7 mouse cellular contexts compared by ENCODE assay signal in genomic region chr15:31602426-31602825, GRCm38 (mm10). TPM values are rescaled to one million over a fixed set of nuclear protein-coding genes. Genes with fewer than 3 reads are reported as not detected.
DNase-seq lines count a peak whose midpoint lies in the region; ATAC-seq and TF ChIP-seq lines count a peak whose summit lies in the region.

No protein-coding gene starts in this region.

- peak overlapping the region; percentile 94 for H3K9ac ChIP-seq in ES-E14 (ENCODE audit: insufficient read depth, low read depth, low read length, poor library complexity, severe bottlenecking)
- peak overlapping the region; percentile 85 for H3K9ac ChIP-seq in hindbrain, embryonic 11.5 days (ENCODE audit: low read depth, low read length)

- H3K4me3 ChIP-seq in ES-E14 (ENCODE audit: insufficient read depth in 1 of 2, low read depth in 1 of 2, low read length in 2 of 2, poor library complexity in 1 of 2, severe bottlenecking in 1 of 2) = peak overlapping the region; percentile 60 to 100
- H3K4me3 ChIP-seq in hindbrain, embryonic 11.5 days (ENCODE audit: low read depth, low read length) = peak overlapping the region; percentile 95

- WGBS in hindbrain, embryonic 11.5 days = 14% methylated on average over 15 of the region's 15 CpGs

- peak; percentile 74 for ATAC-seq in hindbrain, embryonic 11.5 days (ENCODE audit: low FRiP score)

- no peaks in the 10 kb centered on the region for H3K9me3 ChIP-seq in ES-E14 (ENCODE audit: control insufficient read depth, insufficient read depth, low read depth, low read length)
- H3K9me3 ChIP-seq in hindbrain, embryonic 11.5 days (ENCODE audit: control insufficient read depth, low read length) = no peaks in the 10 kb centered on the region

- in situ Hi-C loops in ES-E14 (cut with MboI; ENCODE audit: low sequenced_read_pairs in 2 of 2, unreplicated experiment in 2 of 2) = no loop called here

- H3K27me3 ChIP-seq in hindbrain, embryonic 11.5 days (ENCODE audit: control insufficient read depth, insufficient read depth, low read length) = no peaks in the 10 kb centered on the region

- H3K4me2 ChIP-seq in hindbrain, embryonic 11.5 days (replicated peaks; ENCODE audit: low read depth, low read length) = peak overlapping the region; percentile 63

- peaks cover under 1% of the 10 kb centered on the region for H3K36me3 ChIP-seq in ES-E14 (ENCODE audit: control insufficient read depth, insufficient read depth, low read length, poor library complexity, severe bottlenecking)
- H3K36me3 ChIP-seq in hindbrain, embryonic 11.5 days (ENCODE audit: control insufficient read depth, insufficient read depth, low read length) = no peaks in the 10 kb centered on the region

- DNase-seq in ES-E14 (ENCODE audit: low read depth, low spot score) = no peak
- peak; percentile 69 for DNase-seq in brain, embryonic 18.5 days (ENCODE audit: low read depth, low spot score)
- DNase-seq in fibroblast of lung, adult 2 months (ENCODE audit: low read depth) = peak; percentile 36
- DNase-seq in hindbrain, embryonic 11.5 days (ENCODE audit: low spot score) = peak; percentile 69
- DNase-seq in left cerebral cortex, adult 11 months (ENCODE audit: low spot score) = peak; percentile 47
- DNase-seq in lung, postnatal 4 days = peak; percentile 51 to 58
- peak; percentile 50 to 55 for DNase-seq in right cerebral cortex, postnatal 36 days (ENCODE audit: low spot score in 2 of 2)

- H3K27ac ChIP-seq in ES-E14 (ENCODE audit: insufficient read depth, low read depth, low read length, poor library complexity, severe bottlenecking) = no peak overlapping the region
- H3K27ac ChIP-seq in hindbrain, embryonic 11.5 days (ENCODE audit: low read depth, low read length) = peak overlapping the region; percentile 89

- peaks cover 3 to 6% of the 10 kb centered on the region in 2 experiments; a peak in 1 of 4 replicates for H3K4me1 ChIP-seq in ES-E14 (ENCODE audit: control insufficient read depth in 2 of 2, insufficient read depth in 2 of 2, low read length in 2 of 2, poor library complexity in 1 of 2)
- H3K4me1 ChIP-seq in hindbrain, embryonic 11.5 days (replicated peaks; ENCODE audit: control insufficient read depth, insufficient read depth, low read length) = 0 out of 2 replicates have a peak, but pooled peaks cover 2% of the 10 kb centered on the region

TF ChIP-seq in ES-E14, 5 proteins besides CTCF, POLR2A, EP300 and RAD21:
- no peak for TF ChIP-seq ZC3H11A (IDR thresholded peaks at IDR 0.05; ENCODE audit: borderline replicate concordance, low read depth, low read length)

RNA-seq across cellular contexts. Expression of gene Fam173b, which starts 0.8 kb away (rescaled TPM):
- 13.1 and 17.2 TPM in 2 replicates for total RNA-seq in ES-E14 (2012; rRNA removed)
- 14.7 and 15.6 TPM in 2 replicates for polyA plus RNA-seq in hindbrain, embryonic 11.5 days (2014; fragmentation: Nextera tagmentation; extraction: Ambion mirVana)

RNA-seq across cellular contexts. Expression of gene Cct5, which starts 0.8 kb away (rescaled TPM):
- 590 and 695 TPM in 2 replicates for total RNA-seq in ES-E14 (2012; rRNA removed)
- 721 and 746 TPM in 2 replicates for polyA plus RNA-seq in hindbrain, embryonic 11.5 days (2014; fragmentation: Nextera tagmentation; extraction: Ambion mirVana)

RNA-seq across cellular contexts. Expression of gene Cmbl, which starts 37.2 kb away (rescaled TPM):
- total RNA-seq in ES-E14 (2012; rRNA removed) = 0.48 and 0.76 TPM in 2 replicates
- polyA plus RNA-seq in hindbrain, embryonic 11.5 days (2014; fragmentation: Nextera tagmentation; extraction: Ambion mirVana) = 0.64 and 1.3 TPM in 2 replicates
